Comparison of ENCODE assay signal across 18 mouse cellular contexts in genomic region chr1:138681970-138682369, GRCm38 (mm10).
"Had no signal": no experiment of that assay in that cellular context is flagged by ENCODE, and none has a peak within 500 bp of the region (broad histone marks: within the 10 kb centered on the region; RNA-seq: fewer than 3 reads in every experiment).

No protein-coding gene starts in this region.

- H3K36me3 ChIP-seq: limb, embryonic 10.5 days; limb, embryonic 13.5 days; liver, embryonic 12.5 days; liver, embryonic 15.5 days; lung, embryonic 15.5 days; midbrain, embryonic 10.5 days; midbrain, embryonic 13.5 days had no signal

- H3K4me3 ChIP-seq: layer of hippocampus, adult 2 months; limb, embryonic 10.5 days; limb, embryonic 13.5 days; liver, embryonic 12.5 days; liver, embryonic 15.5 days; lung, embryonic 15.5 days; megakaryocyte, embryonic 14.5 days; midbrain, embryonic 10.5 days; midbrain, embryonic 13.5 days had no signal

- H3K4me1 ChIP-seq: liver, embryonic 12.5 days; liver, embryonic 15.5 days; lung, embryonic 15.5 days; megakaryocyte, embryonic 14.5 days; midbrain, embryonic 10.5 days; midbrain, embryonic 13.5 days had no signal

- H3K9me3 ChIP-seq: limb, embryonic 10.5 days; limb, embryonic 13.5 days; liver, embryonic 12.5 days; liver, embryonic 15.5 days; lung, embryonic 15.5 days; megakaryocyte, embryonic 14.5 days; midbrain, embryonic 10.5 days; midbrain, embryonic 13.5 days had no signal

- DNase-seq: kidney, postnatal 25 days; layer of hippocampus, adult 9-11 months; liver; lung, adult 18-20 months; lung, postnatal 10 days; thymus, adult 18-20 months; thymus, postnatal 4 days had no signal

- H3K27me3 ChIP-seq: limb, embryonic 13.5 days; liver, embryonic 12.5 days; liver, embryonic 15.5 days; lung, embryonic 15.5 days; megakaryocyte, embryonic 14.5 days; midbrain, embryonic 13.5 days had no signal

- H3K27ac ChIP-seq: layer of hippocampus, adult 2 months; limb, embryonic 10.5 days; limb, embryonic 13.5 days; liver, embryonic 12.5 days; liver, embryonic 15.5 days; lung, embryonic 15.5 days; macrophage; midbrain, embryonic 10.5 days; midbrain, embryonic 13.5 days had no signal

- H3K9ac ChIP-seq: limb, embryonic 13.5 days; liver, embryonic 12.5 days; liver, embryonic 15.5 days; lung, embryonic 15.5 days; midbrain, embryonic 13.5 days had no signal

- H3K4me2 ChIP-seq: limb, embryonic 13.5 days; liver, embryonic 12.5 days; liver, embryonic 15.5 days; lung, embryonic 15.5 days; midbrain, embryonic 13.5 days had no signal

- ATAC-seq: liver, embryonic 12.5 days; midbrain, embryonic 13.5 days; midbrain, embryonic 16.5 days had no signal
